Mouse (Mus musculus) small intestine, adult 2 months (tissue): ENCODE data around the gene Nup107. TPM values are rescaled to one million over a fixed set of nuclear protein-coding genes. Genes with fewer than 3 reads are reported as not detected.

Experiments used
- H3K27ac ChIP-seq: fragments of 200-500 bp; 2 replicates; pipeline ENCODE4 v1.5.1; 2012; ENCODE audit warnings: low read depth, low read length, control low read depth, inconsistent platforms; ENCODE audit not compliant: insufficient read depth
- H3K27me3 ChIP-seq: fragments of 200-500 bp; 2 replicates; pipeline ENCODE4 v1.6.1; 2012; ENCODE audit warnings: mild to moderate bottlenecking, moderate library complexity, low read length, inconsistent platforms; ENCODE audit not compliant: control insufficient read depth, insufficient read depth
- H3K36me3 ChIP-seq: fragments of 200-500 bp; 2 replicates; pipeline ENCODE4 v1.6.1; 2012; ENCODE audit warnings: mild to moderate bottlenecking, low read length, control low read depth, inconsistent platforms; ENCODE audit not compliant: control insufficient read depth, insufficient read depth
- H3K4me1 ChIP-seq: fragments of 200-500 bp; 2 replicates; pipeline ENCODE4 v1.6.1; 2012; ENCODE audit warnings: low read length, inconsistent platforms, mixed read lengths; ENCODE audit not compliant: control insufficient read depth, insufficient read depth, insufficient read length
- H3K4me3 ChIP-seq: fragments of 200-500 bp; 2 replicates; pipeline ENCODE4 v1.5.1; 2012; ENCODE audit warnings: low read depth, mild to moderate bottlenecking, control low read depth, inconsistent platforms, low read length, moderate library complexity
- CTCF ChIP-seq: fragments of 200-500 bp; IDR thresholded peaks from 2 replicates; pipeline ENCODE4 v1.5.1; 2012; ENCODE audit warnings: low read depth, mild to moderate bottlenecking, control low read depth, inconsistent platforms, low read length, moderate library complexity, mixed read lengths; ENCODE audit not compliant: insufficient replicate concordance, insufficient read length; ENCODE audit errors: extremely low read depth
- POLR2A ChIP-seq: fragments of 200-500 bp; IDR thresholded peaks from 2 replicates; pipeline ENCODE4 v1.6.1; 2012; ENCODE audit warnings: low read depth, mild to moderate bottlenecking, control low read depth, inconsistent platforms, low read length, moderate library complexity
- WGBS: fragments of 180-500 bp; shearing (Covaris S2); methylation state at CpG from one replicate; pipeline ENCODE4 v1.1.7; 2018; 5-methylcytosine and 5-hydroxymethylcytosine counted together
- polyA plus RNA-seq: library from polyadenylated mRNA; depleted of rRNA; stranded (reverse); fragments of >200 nt; gene quantifications from 2 replicates; pipeline ENCODE4 v1.2.3, GENCODE M21; 2012

The Nup107 gene
- polyA plus RNA-seq, 1 experiment: 3.1 TPM

DNA sequence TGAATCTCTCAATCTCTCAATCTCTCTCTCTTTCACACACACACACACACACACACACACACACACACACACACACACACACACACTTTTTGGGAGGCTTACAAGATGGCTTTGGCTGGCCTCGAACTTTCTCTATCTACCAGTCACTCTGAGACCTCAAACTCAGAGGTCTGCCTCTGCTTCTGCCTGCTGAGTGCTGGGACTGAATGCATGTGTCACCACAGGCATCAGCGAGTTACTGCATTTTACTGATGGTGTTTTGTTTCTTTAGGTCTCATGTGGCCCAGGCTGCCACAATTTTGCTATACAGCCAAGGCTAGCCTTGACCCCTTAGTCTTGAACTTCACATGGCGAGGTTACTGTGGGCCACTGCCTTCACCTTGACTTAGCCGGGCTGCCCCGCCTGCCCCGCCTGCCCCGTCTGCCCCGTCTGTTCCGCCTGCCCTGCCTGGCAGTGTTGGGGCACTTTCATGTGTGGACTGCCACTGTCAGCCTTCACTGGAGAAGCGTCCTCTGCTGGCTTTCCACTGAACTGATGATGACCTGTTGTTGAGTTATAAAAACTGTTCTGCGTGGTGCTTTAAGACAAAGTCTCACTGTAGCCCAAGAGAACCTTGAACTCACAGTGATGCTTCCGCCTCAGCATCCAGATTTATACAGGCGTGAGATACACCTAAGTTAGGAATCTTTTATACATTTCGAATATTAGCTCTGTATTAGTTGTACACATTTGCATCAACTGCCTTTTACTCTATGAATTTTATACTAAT lies 9.8 kb downstream of the Nup107 start:
- Histone ChIP-seq H3K36me3 (peaks cover 52% of the 10 kb centered on the region), H3K4me1 (no peaks in the 10 kb centered on the region), H3K27ac (no peak overlapping the region), H3K27me3 (no peaks in the 10 kb centered on the region), H3K4me3 (no peak overlapping the region)
- 84% methylated on average over 14 of the region's 14 CpGs for WGBS
- TF ChIP-seq POLR2A: no peak
- no peak for TF ChIP-seq CTCF

DNA sequence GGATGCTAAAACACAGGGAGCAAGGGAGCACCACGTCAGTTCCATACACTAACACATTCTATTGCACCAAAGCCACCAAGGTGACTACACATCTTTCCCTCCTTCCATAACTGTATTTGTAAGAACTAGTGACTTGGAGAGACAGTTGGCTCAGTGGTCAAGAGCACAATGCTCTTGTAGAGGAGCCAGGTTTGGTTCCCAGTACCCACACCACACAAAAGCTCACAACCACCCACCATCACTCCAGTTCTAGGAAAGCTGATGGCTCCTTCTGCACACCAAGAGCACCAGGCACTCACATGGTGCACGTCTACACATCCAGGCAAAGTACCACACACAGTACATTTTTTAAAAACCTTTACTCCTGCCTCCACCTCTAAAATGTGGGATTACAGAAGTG lies 10.4 kb downstream of the Nup107 start:
- 95% methylated on average over 2 of the region's 2 CpGs for WGBS
- peaks cover 52% of the 10 kb centered on the region for H3K36me3 ChIP-seq
- TF ChIP-seq POLR2A: no peak
- no peak for TF ChIP-seq CTCF
- H3K27ac ChIP-seq: no peak overlapping the region
- H3K4me3 ChIP-seq: no peak overlapping the region
- H3K4me1 ChIP-seq: no peaks in the 10 kb centered on the region
- H3K27me3 ChIP-seq: no peaks in the 10 kb centered on the region

DNA sequence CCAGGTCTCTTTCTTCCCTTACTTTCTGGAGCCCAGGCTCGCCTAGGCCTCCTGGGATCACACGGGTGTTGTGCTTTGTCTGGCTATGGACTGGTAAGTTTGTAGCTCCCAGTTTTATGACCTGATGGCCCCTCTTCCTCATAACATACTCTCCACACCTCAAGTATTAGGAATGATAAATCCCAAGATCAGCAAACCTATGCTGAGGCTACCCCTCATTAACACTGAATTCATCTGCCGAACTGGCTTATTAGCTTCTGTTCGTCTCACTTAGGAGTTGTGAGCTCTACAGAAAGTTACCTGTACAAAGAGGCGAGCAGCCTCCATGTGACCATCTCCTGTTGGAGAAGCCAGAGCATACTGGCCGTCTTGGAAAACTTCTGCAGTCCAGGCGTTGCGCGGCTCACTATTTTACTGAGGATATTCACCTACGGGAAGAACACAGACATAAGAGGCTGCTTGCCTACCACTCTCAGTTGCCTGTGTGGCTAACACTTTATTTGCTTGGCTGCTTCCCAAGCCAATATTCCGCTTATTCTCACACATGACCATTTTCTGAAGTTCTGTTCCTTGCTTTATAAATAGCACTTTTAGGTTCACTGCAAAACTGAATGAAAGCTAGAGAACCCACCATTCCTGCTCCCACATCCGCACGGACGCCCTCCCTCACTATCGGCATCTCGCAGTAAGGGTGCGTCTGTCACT lies 11.3 kb downstream of the Nup107 start:
- H3K36me3 ChIP-seq: peaks cover 50% of the 10 kb centered on the region
- TF ChIP-seq CTCF (no peak), POLR2A (no peak)
- no peak overlapping the region for H3K4me3 ChIP-seq
- no peaks in the 10 kb centered on the region for H3K27me3 ChIP-seq
- WGBS: 92% methylated on average over 17 of the region's 17 CpGs
- no peaks in the 10 kb centered on the region for H3K4me1 ChIP-seq
- H3K27ac ChIP-seq: no peak overlapping the region

DNA sequence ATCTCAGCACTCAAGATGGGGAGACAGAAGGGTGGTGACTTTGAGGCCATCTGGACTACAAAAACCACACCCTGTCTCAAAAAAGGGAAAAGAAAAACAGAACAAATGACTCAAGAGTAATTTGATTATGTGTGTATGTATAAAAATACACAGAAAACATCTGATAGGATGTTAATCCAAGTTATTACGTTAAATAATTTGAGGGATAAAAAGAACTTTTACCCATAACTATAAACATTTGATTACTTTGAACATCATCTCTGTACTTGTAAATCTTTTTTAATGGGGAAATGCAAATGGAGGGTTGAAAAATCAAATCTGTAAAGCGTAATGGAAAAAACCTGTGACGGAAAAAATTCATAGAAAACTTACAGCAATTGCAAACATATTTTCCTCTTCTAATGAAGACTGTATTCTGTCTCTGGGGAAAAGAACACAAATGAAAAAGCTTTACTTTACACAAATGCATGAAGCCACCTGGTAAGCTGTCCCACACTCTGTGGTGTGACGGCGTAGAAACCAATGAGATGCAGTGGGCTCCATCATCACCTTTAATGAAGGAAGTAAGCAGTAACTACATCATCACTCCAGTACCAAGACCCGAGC lies 12.1 kb downstream of the Nup107 start:
- H3K4me1 ChIP-seq: no peaks in the 10 kb centered on the region
- TF ChIP-seq CTCF: no peak
- TF ChIP-seq POLR2A: no peak
- WGBS: 93% methylated on average over 6 of the region's 6 CpGs
- no peaks in the 10 kb centered on the region for H3K27me3 ChIP-seq
- H3K36me3 ChIP-seq: peaks cover 49% of the 10 kb centered on the region
- H3K4me3 ChIP-seq: no peak overlapping the region
- no peak overlapping the region for H3K27ac ChIP-seq

DNA sequence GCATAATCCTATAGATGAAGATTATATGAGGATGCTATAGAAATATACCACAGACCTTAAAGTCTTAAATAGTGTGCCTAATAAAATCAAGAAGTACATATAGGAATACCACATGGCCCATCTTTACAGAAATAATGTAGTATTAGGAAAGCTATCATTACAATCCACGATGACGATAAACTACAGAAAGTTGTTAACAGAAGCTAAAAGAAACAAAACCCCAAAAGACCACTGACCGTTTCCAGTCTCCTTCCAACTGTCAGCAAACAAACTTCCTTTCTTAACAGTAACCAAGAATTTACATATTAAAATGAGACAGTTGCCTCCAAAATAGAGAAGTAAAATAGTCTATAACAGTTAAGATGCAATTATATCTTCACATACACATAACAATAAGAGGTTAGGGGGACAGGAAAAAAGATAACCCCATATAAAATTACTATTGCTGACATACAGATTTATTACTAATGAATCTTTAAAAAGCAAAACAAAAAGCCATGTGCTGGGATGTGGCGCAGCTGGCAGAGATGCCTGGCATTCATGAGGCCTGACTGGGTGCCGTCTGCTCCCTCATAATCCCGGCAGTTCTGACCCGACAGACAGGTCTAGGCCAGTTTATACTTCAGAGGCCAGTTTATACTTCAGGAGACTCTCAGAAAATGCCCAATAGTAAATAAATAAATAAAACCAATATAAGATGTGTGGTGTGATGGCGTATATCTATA lies 12.8 kb downstream of the Nup107 start:
- TF ChIP-seq POLR2A (no peak), CTCF (no peak)
- H3K36me3 ChIP-seq: peaks cover 46% of the 10 kb centered on the region
- no peak overlapping the region for H3K4me3 ChIP-seq
- H3K4me1 ChIP-seq: no peaks in the 10 kb centered on the region
- 89% methylated on average over 8 of the region's 8 CpGs for WGBS
- no peaks in the 10 kb centered on the region for H3K27me3 ChIP-seq
- H3K27ac ChIP-seq: no peak overlapping the region

DNA sequence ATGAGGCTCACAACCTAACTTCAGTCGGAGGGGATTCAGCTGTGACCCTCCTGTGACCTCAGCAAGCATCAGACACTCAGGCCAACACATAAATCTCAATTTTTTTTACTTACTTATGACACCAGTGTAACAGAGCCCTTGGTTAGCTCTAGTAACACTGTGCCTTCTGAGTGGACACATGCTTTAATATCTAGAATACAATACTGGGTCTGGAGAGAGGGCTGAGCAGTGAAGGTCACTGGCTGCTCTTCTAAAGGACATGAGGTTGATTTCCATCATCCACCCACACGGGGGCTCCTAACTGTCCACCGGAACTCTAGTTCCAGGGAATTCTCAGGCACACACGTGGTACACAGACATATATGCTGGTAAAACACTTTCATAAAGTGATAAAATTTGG lies 13.6 kb downstream of the Nup107 start:
- peaks cover 48% of the 10 kb centered on the region for H3K36me3 ChIP-seq
- TF ChIP-seq POLR2A: no peak
- TF ChIP-seq CTCF: no peak
- no peak overlapping the region for H3K4me3 ChIP-seq
- no peaks in the 10 kb centered on the region for H3K27me3 ChIP-seq
- WGBS: 83% methylated on average over 4 of the region's 4 CpGs
- H3K4me1 ChIP-seq: no peaks in the 10 kb centered on the region
- H3K27ac ChIP-seq: no peak overlapping the region
